Comparison of ENCODE assay signal across 16 mouse cellular contexts in genomic region chr3:55098014-55098413, GRCm38 (mm10). TPM values are rescaled to one million over a fixed set of nuclear protein-coding genes. Genes with fewer than 3 reads are reported as not detected.
DNase-seq lines count a peak whose midpoint lies in the region; ATAC-seq and TF ChIP-seq lines count a peak whose summit lies in the region.
"Had no signal": no experiment of that assay in that cellular context is flagged by ENCODE, and none has a peak within 500 bp of the region (broad histone marks: within the 10 kb centered on the region; RNA-seq: fewer than 3 reads in every experiment).

No protein-coding gene starts in this region.

- H3K4me2 ChIP-seq in midbrain, embryonic 13.5 days (replicated peaks): no peak overlapping the region
- H3K4me2 ChIP-seq: heart, embryonic 15.5 days; neural tube, embryonic 12.5 days had no signal

- no peaks in the 10 kb centered on the region for H3K36me3 ChIP-seq in C2C12 (ENCODE audit: control insufficient read depth, insufficient read depth)
- no peaks in the 10 kb centered on the region for H3K36me3 ChIP-seq in hindbrain, embryonic 10.5 days
- no peaks in the 10 kb centered on the region for H3K36me3 ChIP-seq in midbrain, embryonic 13.5 days
- H3K36me3 ChIP-seq: heart, embryonic 15.5 days; neural tube, embryonic 12.5 days had no signal

- peaks cover 32% of the 10 kb centered on the region for H3K4me1 ChIP-seq in hindbrain, embryonic 10.5 days (replicated peaks)
- peaks cover 18% of the 10 kb centered on the region for H3K4me1 ChIP-seq in midbrain, embryonic 13.5 days (replicated peaks)

- no peak overlapping the region for H3K4me3 ChIP-seq in C2C12 (ENCODE audit: insufficient read depth, poor library complexity, severe bottlenecking)
- no peak overlapping the region for H3K4me3 ChIP-seq in hindbrain, embryonic 10.5 days
- no peak overlapping the region for H3K4me3 ChIP-seq in midbrain, embryonic 13.5 days (replicated peaks)
- H3K4me3 ChIP-seq: erythroblast, embryonic 14.5 days; heart, embryonic 15.5 days; neural tube, embryonic 12.5 days had no signal

- no peak overlapping the region for H3ac ChIP-seq in C2C12 (ENCODE audit: control insufficient read depth, insufficient read length, low read depth)

- no peaks in the 10 kb centered on the region for H3K79me2 ChIP-seq in C2C12 (ENCODE audit: control insufficient read depth, insufficient read depth)

- ATAC-seq in midbrain, embryonic 13.5 days: peak; percentile 80
- ATAC-seq: intestine, postnatal 0 days; liver, postnatal 0 days had no signal

- DNase-seq in 3134 (ENCODE audit: extremely low read depth, insufficient read length, low spot score) (peak; percentile 49), MN1 (ENCODE audit: low spot score) (no peak)
- peak; percentile 35 for DNase-seq in hindbrain, embryonic 10.5 days (ENCODE audit: low spot score)
- no peak for DNase-seq in urinary bladder, postnatal 14 days (ENCODE audit: low spot score)
- no peak for DNase-seq in gastrocnemius, adult 8-10 months (ENCODE audit: low spot score in 2 of 2)
- DNase-seq: cerebellum, adult 9-11 months; gastrocnemius, postnatal 10 days; liver, postnatal 0 days had no signal

- no peaks in the 10 kb centered on the region for H3K27me3 ChIP-seq in C2C12 (ENCODE audit: control insufficient read depth, insufficient read depth, insufficient read length)
- H3K27me3 ChIP-seq in hindbrain, embryonic 10.5 days (ENCODE audit: insufficient read depth, poor library complexity, severe bottlenecking): no peaks in the 10 kb centered on the region
- no peaks in the 10 kb centered on the region for H3K27me3 ChIP-seq in midbrain, embryonic 13.5 days
- H3K27me3 ChIP-seq: heart, embryonic 15.5 days; neural tube, embryonic 12.5 days had no signal

- no peak overlapping the region for H3K9ac ChIP-seq in midbrain, embryonic 13.5 days (replicated peaks)
- H3K9ac ChIP-seq: heart, embryonic 15.5 days; liver, postnatal 0 days; neural tube, embryonic 12.5 days had no signal

- H3K27ac ChIP-seq in hindbrain, embryonic 10.5 days: 0 out of 2 replicates have a peak overlapping the region, but pooled peaks have one; percentile 45
- no peak overlapping the region for H3K27ac ChIP-seq in midbrain, embryonic 13.5 days
- H3K27ac ChIP-seq: heart, embryonic 15.5 days; macrophage; neural tube, embryonic 12.5 days had no signal

- no peaks in the 10 kb centered on the region for H3K79me3 ChIP-seq in C2C12 (ENCODE audit: low read depth)

- H3K9me3 ChIP-seq in hindbrain, embryonic 10.5 days: no peaks in the 10 kb centered on the region
- no peaks in the 10 kb centered on the region for H3K9me3 ChIP-seq in midbrain, embryonic 13.5 days
- H3K9me3 ChIP-seq: heart, embryonic 15.5 days; neural tube, embryonic 12.5 days had no signal

- WGBS in hindbrain, embryonic 10.5 days: 26% methylated on average over 2 of the region's 2 CpGs
- WGBS in midbrain, embryonic 13.5 days: 19% methylated on average over 2 of the region's 2 CpGs

- no peak for TF ChIP-seq CTCF in C2C12 (IDR thresholded peaks at IDR 0.05; ENCODE audit: control insufficient read depth, insufficient read depth, insufficient read length)

TF ChIP-seq in C2C12, 6 proteins besides CTCF, POLR2A, EP300 and RAD21:
- TF ChIP-seq MYOD1 (IDR thresholded peaks at IDR 0.05; ENCODE audit: control insufficient read depth, insufficient read length, low read depth) (peak; percentile 54), MYOG (IDR thresholded peaks at IDR 0.05; ENCODE audit: control insufficient read depth, extremely low read depth, insufficient read length) (no peak)

RNA-seq across cellular contexts. Expression of gene Spg20, which starts 13.9 kb away (rescaled TPM):
- 24.0 TPM for polyA plus RNA-seq in C2C12 (2012; fragmentation: generic; extraction: Trizol)
- 41.5 and 55.9 TPM in 2 replicates for polyA plus RNA-seq in hindbrain, embryonic 10.5 days (2016; fragmentation: Nextera tagmentation; extraction: Ambion mirVana)
- polyA plus RNA-seq in midbrain, embryonic 13.5 days (2015; fragmentation: Nextera tagmentation; extraction: Ambion mirVana): 19.2 and 20.6 TPM in 2 replicates
- 10 to 100 TPM; 24.5 to 33.9 (median 30.1) TPM for total RNA-seq in gastrocnemius, adult 8-10 months (2022)

RNA-seq across cellular contexts. Expression of gene Ccdc169, which starts 39.1 kb away (rescaled TPM):
- 0.05 TPM for polyA plus RNA-seq in C2C12 (2012; fragmentation: generic; extraction: Trizol)
- polyA plus RNA-seq in hindbrain, embryonic 10.5 days (2016; fragmentation: Nextera tagmentation; extraction: Ambion mirVana): 0.06 and 0.10 TPM in 2 replicates
- polyA plus RNA-seq in midbrain, embryonic 13.5 days (2015; fragmentation: Nextera tagmentation; extraction: Ambion mirVana): 0.05 TPM in 1 of 2 replicates, not detected in the other
- total RNA-seq in gastrocnemius, adult 8-10 months (2022): not detected
- polyA plus RNA-seq: erythroblast, embryonic 14.5 days; heart, embryonic 15.5 days; liver, postnatal 0 days; neural tube, embryonic 12.5 days; stomach, embryonic 14.5 days had no signal

RNA-seq across cellular contexts. Expression of gene Ccna1, which starts 42.7 kb away (rescaled TPM):
- polyA plus RNA-seq in C2C12 (2012; fragmentation: generic; extraction: Trizol): not detected
- 2.1 and 2.9 TPM in 2 replicates for polyA plus RNA-seq in hindbrain, embryonic 10.5 days (2016; fragmentation: Nextera tagmentation; extraction: Ambion mirVana)
- polyA plus RNA-seq in midbrain, embryonic 13.5 days (2015; fragmentation: Nextera tagmentation; extraction: Ambion mirVana): 1.4 and 2.0 TPM in 2 replicates
- total RNA-seq in gastrocnemius, adult 8-10 months (2022): not detected
- polyA plus RNA-seq: erythroblast, embryonic 14.5 days; liver, postnatal 0 days; macrophage had no signal

Comparison
In these comparisons a context has a peak if more than half of its experiments do, and no peak if none do; other contexts are left out.
1. DNase-seq: peak in 3134 (single experiment) and hindbrain, embryonic 10.5 days (single experiment); none in urinary bladder, postnatal 14 days (single experiment), gastrocnemius, adult 8-10 months (0 of 2) and MN1 (single experiment).